Mouse (Mus musculus) skeletal muscle tissue, postnatal 0 days (tissue): Measurements from ENCODE around the gene Cdh6. TPM values are rescaled to one million over a fixed set of nuclear protein-coding genes. Genes with fewer than 3 reads are reported as not detected.

ENCODE experiments used
- polyA plus RNA-seq: library from polyadenylated mRNA; unstranded; fragments of >200 nt; fragmentation: Nextera tagmentation; extraction: Ambion mirVana; gene quantifications from 2 replicates; pipeline ENCODE4 v1.2.1, GENCODE M21; 2015

The Cdh6 gene
- polyA plus RNA-seq, result 0.74 and 0.78 TPM in 2 replicates

GRCm38 (mm10) chr15:13173071-13173778, at the start of gene Cdh6:
Cdh6 (minus strand) TSS chr15:13173675.

